Mouse (Mus musculus): Measurements from ENCODE around the gene Psmd13. TPM values are rescaled to one million over a fixed set of nuclear protein-coding genes. Genes with fewer than 3 reads are reported as not detected.

Gene Psmd13
- total and polyA plus RNA-seq, 2 experiments from 2014 or later, result 107 to 265 TPM

GRCm38 (mm10) chr7:140923070-140923775 lies 41.5 kb downstream of the Psmd13 start:
- Histone ChIP-seq H3K36me3 (ENCODE audit: insufficient read depth, low read length) (no peaks in the 10 kb centered on the region), H3K27ac (ENCODE audit: low read depth, low read length) (no peak overlapping the region), H3K4me2 (ENCODE audit: low read depth, low read length, poor library complexity, severe bottlenecking) (peak overlapping the region; percentile 80), H3K4me3 (ENCODE audit: low read depth, low read length) (peak overlapping the region; percentile 40), H3K27me3 (ENCODE audit: insufficient read depth, low read length) (peaks cover 60% of the 10 kb centered on the region), H3K9me3 (ENCODE audit: low read length) (no peaks in the 10 kb centered on the region), H3K9ac (replicated peaks; ENCODE audit: low read length, poor library complexity, severe bottlenecking) (peak overlapping the region; percentile 25; the same call in 1 of the 2 replicates), H3K4me1 (ENCODE audit: insufficient read depth, low read length) (peaks cover 9% of the 10 kb centered on the region; the same call in 1 of the 2 replicates)
- 22% methylated on average over 30 of the region's 30 CpGs for WGBS
- no peak for DNase-seq (ENCODE audit: low spot score)
- no peak for TF ChIP-seq CTCF (IDR thresholded peaks at IDR 0.05)
- ATAC-seq (ENCODE audit: low FRiP score), result no peak

GRCm38 (mm10) chr7:140927181-140927580 lies 45.4 kb downstream of the Psmd13 start:
- DNase-seq (ENCODE audit: low spot score) (no peak), ATAC-seq (ENCODE audit: low FRiP score) (no peak)
- Histone ChIP-seq H3K27me3 (ENCODE audit: insufficient read depth, low read length) (peaks cover 33% of the 10 kb centered on the region), H3K36me3 (ENCODE audit: insufficient read depth, low read length) (no peaks in the 10 kb centered on the region), H3K4me1 (ENCODE audit: insufficient read depth, low read length) (peaks cover 5% of the 10 kb centered on the region; the same call in 1 of the 2 replicates), H3K4me2 (ENCODE audit: low read depth, low read length, poor library complexity, severe bottlenecking) (no peak overlapping the region), H3K9ac (replicated peaks; ENCODE audit: low read length, poor library complexity, severe bottlenecking) (no peak overlapping the region), H3K9me3 (ENCODE audit: low read length) (no peaks in the 10 kb centered on the region), H3K4me3 (ENCODE audit: low read depth, low read length) (no peak overlapping the region), H3K27ac (ENCODE audit: low read depth, low read length) (no peak overlapping the region)
- TF ChIP-seq CTCF (IDR thresholded peaks at IDR 0.05), result no peak
- 91% methylated on average over 6 of the region's 6 CpGs for WGBS

- TF ChIP-seq CTCF (IDR thresholded peaks at IDR 0.05), result peak; percentile 35; the same call in 1 of the 2 replicates
- WGBS, result 37% methylated on average over 3 of the region's 3 CpGs
- no peaks in the 10 kb centered on the region; the same call in 1 of the 2 replicates for H3K4me1 ChIP-seq (ENCODE audit: insufficient read depth, low read length)
- no peak overlapping the region for H3K4me2 ChIP-seq (ENCODE audit: low read depth, low read length, poor library complexity, severe bottlenecking)
- no peaks in the 10 kb centered on the region for H3K36me3 ChIP-seq (ENCODE audit: insufficient read depth, low read length)
- no peak overlapping the region for H3K9ac ChIP-seq (replicated peaks; ENCODE audit: low read length, poor library complexity, severe bottlenecking)
- H3K27me3 ChIP-seq (ENCODE audit: insufficient read depth, low read length), result no peaks in the 10 kb centered on the region
- ATAC-seq (ENCODE audit: low FRiP score), result no peak
- no peak overlapping the region for H3K27ac ChIP-seq (ENCODE audit: low read depth, low read length)
- DNase-seq (ENCODE audit: low spot score), result no peak
- no peaks in the 10 kb centered on the region for H3K9me3 ChIP-seq (ENCODE audit: low read length)
- H3K4me3 ChIP-seq (ENCODE audit: low read depth, low read length), result no peak overlapping the region
Measured at GRCm38 (mm10) chr7:140938436-140938835, 56.7 kb downstream of the Psmd13 start.

GRCm38 (mm10) chr7:140938896-140939295 lies 57.1 kb downstream of the Psmd13 start:
- no peak overlapping the region for H3K27ac ChIP-seq (ENCODE audit: low read depth, low read length)
- no peak for ATAC-seq (ENCODE audit: low FRiP score)

GRCm38 (mm10) chr7:140939669-140940171 lies 58.0 kb downstream of the Psmd13 start:
- Histone ChIP-seq H3K9me3 (ENCODE audit: low read length) (no peaks in the 10 kb centered on the region), H3K27ac (ENCODE audit: low read depth, low read length) (no peak overlapping the region), H3K27me3 (ENCODE audit: insufficient read depth, low read length) (no peaks in the 10 kb centered on the region), H3K4me3 (ENCODE audit: low read depth, low read length) (no peak overlapping the region), H3K4me2 (ENCODE audit: low read depth, low read length, poor library complexity, severe bottlenecking) (no peak overlapping the region; the same call in 1 of the 2 replicates), H3K4me1 (ENCODE audit: insufficient read depth, low read length) (no peaks in the 10 kb centered on the region; the same call in 1 of the 2 replicates), H3K36me3 (ENCODE audit: insufficient read depth, low read length) (no peaks in the 10 kb centered on the region), H3K9ac (replicated peaks; ENCODE audit: low read length, poor library complexity, severe bottlenecking) (no peak overlapping the region)
- WGBS, result 21% methylated on average over 7 of the region's 8 CpGs
- no peak; the same call in 1 of the 2 replicates for ATAC-seq (ENCODE audit: low FRiP score)
- DNase-seq (ENCODE audit: low spot score), result no peak
- TF ChIP-seq CTCF (IDR thresholded peaks at IDR 0.05), result no peak

More at GRCm38 (mm10) chr7:140938896-140939295, 57.1 kb downstream of the Psmd13 start:
- no peak for DNase-seq (ENCODE audit: low spot score)
- TF ChIP-seq CTCF (IDR thresholded peaks at IDR 0.05), result no peak
- Histone ChIP-seq H3K4me2 (ENCODE audit: low read depth, low read length, poor library complexity, severe bottlenecking) (no peak overlapping the region), H3K9ac (replicated peaks; ENCODE audit: low read length, poor library complexity, severe bottlenecking) (no peak overlapping the region), H3K36me3 (ENCODE audit: insufficient read depth, low read length) (no peaks in the 10 kb centered on the region), H3K4me3 (ENCODE audit: low read depth, low read length) (no peak overlapping the region), H3K9me3 (ENCODE audit: low read length) (no peaks in the 10 kb centered on the region), H3K4me1 (ENCODE audit: insufficient read depth, low read length) (no peaks in the 10 kb centered on the region; the same call in 1 of the 2 replicates), H3K27me3 (ENCODE audit: insufficient read depth, low read length) (no peaks in the 10 kb centered on the region)
- 19% methylated on average over 2 of the region's 2 CpGs for WGBS
